Comparison of ENCODE assay signal across 21 mouse cellular contexts in genomic region chr13:46340583-46340982, GRCm38 (mm10).
DNase-seq lines count a peak whose midpoint lies in the region; ATAC-seq and TF ChIP-seq lines count a peak whose summit lies in the region.
"Had no signal": no experiment of that assay in that cellular context is flagged by ENCODE, and none has a peak within 500 bp of the region (broad histone marks: within the 10 kb centered on the region; RNA-seq: fewer than 3 reads in every experiment).

No protein-coding gene starts in this region.

- H3K9ac ChIP-seq in heart, adult 2 months (ENCODE audit: low read depth, low read length): no peak overlapping the region
- H3K9ac ChIP-seq in lung, postnatal 0 days (replicated peaks; ENCODE audit: low read depth): no peak overlapping the region
- H3K9ac ChIP-seq: forebrain, embryonic 13.5 days; heart, embryonic 13.5 days; hindbrain, embryonic 14.5 days; kidney, embryonic 15.5 days; limb, embryonic 15.5 days; liver, embryonic 13.5 days had no signal

- H3K9me3 ChIP-seq in lung, postnatal 0 days (ENCODE audit: low read length): no peaks in the 10 kb centered on the region
- H3K9me3 ChIP-seq: forebrain, embryonic 13.5 days; heart, embryonic 13.5 days; kidney, embryonic 15.5 days; limb, embryonic 10.5 days; limb, embryonic 15.5 days; liver, embryonic 13.5 days had no signal

- H3K4me2 ChIP-seq in lung, postnatal 0 days (replicated peaks; ENCODE audit: low read depth, low read length): no peak overlapping the region
- H3K4me2 ChIP-seq: forebrain, embryonic 13.5 days; heart, embryonic 13.5 days; hindbrain, embryonic 14.5 days; kidney, embryonic 15.5 days; limb, embryonic 15.5 days; liver, embryonic 13.5 days; midbrain, embryonic 11.5 days had no signal

- no peaks in the 10 kb centered on the region for H3K27me3 ChIP-seq in heart, adult 2 months (ENCODE audit: control insufficient read depth, insufficient read depth, low read length)
- no peaks in the 10 kb centered on the region for H3K27me3 ChIP-seq in thymus, adult 2 months (ENCODE audit: control insufficient read depth, insufficient read depth, low read length)
- H3K27me3 ChIP-seq in lung, postnatal 0 days (replicated peaks; ENCODE audit: insufficient read depth, low read length): no peaks in the 10 kb centered on the region
- H3K27me3 ChIP-seq: forebrain, embryonic 13.5 days; heart, embryonic 13.5 days; kidney, embryonic 15.5 days; limb, embryonic 15.5 days; liver, embryonic 13.5 days had no signal

- no peak overlapping the region for H3K27ac ChIP-seq in heart, adult 2 months
- peak overlapping the region; percentile 91 for H3K27ac ChIP-seq in thymus, adult 2 months (ENCODE audit: control insufficient read depth, insufficient read depth, low read length)
- H3K27ac ChIP-seq in lung, postnatal 0 days (ENCODE audit: low read length): no peak overlapping the region
- H3K27ac ChIP-seq: forebrain, embryonic 13.5 days; heart, embryonic 13.5 days; hindbrain, embryonic 14.5 days; kidney, embryonic 15.5 days; limb, embryonic 15.5 days; liver, embryonic 13.5 days had no signal

- no peak for TF ChIP-seq CTCF in heart, adult 2 months (IDR thresholded peaks at IDR 0.05)
- no peak for TF ChIP-seq CTCF in thymus, adult 2 months (IDR thresholded peaks at IDR 0.05; ENCODE audit: borderline replicate concordance, control insufficient read depth, extremely low read depth, insufficient read depth, low read length, poor library complexity)
- TF ChIP-seq CTCF in lung, postnatal 0 days (IDR thresholded peaks at IDR 0.05): no peak

- ATAC-seq in lung, postnatal 0 days: no peak
- ATAC-seq: forebrain, embryonic 13.5 days had no signal

- intact Hi-C loops in heart, adult 2 months (cut with DNase I): no loop called here
- intact Hi-C loops in gastrocnemius, postnatal 36 days (cut with DNase I): loop anchor here (10.0 kb wide), 1 partner anchor 164 kb away; the partner anchor contains the start of gene Cap2

- no peaks in the 10 kb centered on the region for H3K4me1 ChIP-seq in heart, adult 2 months (ENCODE audit: control insufficient read depth, insufficient read depth, low read length)
- peaks cover 28% of the 10 kb centered on the region for H3K4me1 ChIP-seq in thymus, adult 2 months (replicated peaks; ENCODE audit: control insufficient read depth, insufficient read depth, low read length)
- no peaks in the 10 kb centered on the region for H3K4me1 ChIP-seq in lung, postnatal 0 days (ENCODE audit: insufficient read depth, low read depth, low read length)
- H3K4me1 ChIP-seq: forebrain, embryonic 13.5 days; heart, embryonic 13.5 days; limb, embryonic 15.5 days; liver, embryonic 13.5 days had no signal

- no peaks in the 10 kb centered on the region for H3K79me2 ChIP-seq in heart, adult 2 months (replicated peaks; ENCODE audit: control insufficient read depth, insufficient read depth, low read length)

- DNase-seq in heart, adult 11 months: peak; percentile 62
- DNase-seq in heart, adult 2 months: no peak
- no peak for DNase-seq in thymus, adult 2 months
- no peak for DNase-seq in thymus, postnatal 14 days
- peak; percentile 59 for DNase-seq in induced T-regulatory cell, adult 2 months (ENCODE audit: low read depth)
- peak; percentile 39 for DNase-seq in thymus, postnatal 4 days
- DNase-seq in gastrocnemius, postnatal 36 days: no peak
- DNase-seq in lung, postnatal 0 days (ENCODE audit: low spot score): no peak
- DNase-seq: cerebellum, adult 11 months; cerebellum, adult 9-10 months; cerebellum, postnatal 36 days; kidney, adult 11 months; kidney, postnatal 25 days had no signal

- TF ChIP-seq POLR2A in heart, adult 2 months (IDR thresholded peaks at IDR 0.05; ENCODE audit: insufficient read depth, low read depth, low read length): no peak
- TF ChIP-seq POLR2A in thymus, adult 2 months (IDR thresholded peaks at IDR 0.05; ENCODE audit: control insufficient read depth, extremely low read depth, insufficient read depth, low read length, poor library complexity): no peak

- no peak overlapping the region for H3K4me3 ChIP-seq in heart, adult 2 months
- no peak overlapping the region for H3K4me3 ChIP-seq in thymus, adult 2 months (ENCODE audit: control insufficient read depth, insufficient read depth, low read length)
- H3K4me3 ChIP-seq in lung, postnatal 0 days (ENCODE audit: low read depth, low read length): no peak overlapping the region
- H3K4me3 ChIP-seq: forebrain, embryonic 13.5 days; heart, embryonic 13.5 days; kidney, embryonic 15.5 days; limb, embryonic 10.5 days; limb, embryonic 15.5 days; liver, embryonic 13.5 days had no signal

- H3K36me3 ChIP-seq in heart, adult 2 months (ENCODE audit: control insufficient read depth, insufficient read depth, low read length): no peaks in the 10 kb centered on the region
- no peaks in the 10 kb centered on the region for H3K36me3 ChIP-seq in thymus, adult 2 months (ENCODE audit: control insufficient read depth, insufficient read depth, low read length)
- H3K36me3 ChIP-seq in lung, postnatal 0 days (ENCODE audit: insufficient read depth, low read length): no peaks in the 10 kb centered on the region
- H3K36me3 ChIP-seq: heart, embryonic 13.5 days; kidney, embryonic 15.5 days; limb, embryonic 10.5 days; limb, embryonic 15.5 days; liver, embryonic 13.5 days had no signal

- WGBS in heart, adult 2 months: 95% methylated on average over 8 of the region's 8 CpGs
- 93% methylated on average over 8 of the region's 8 CpGs for WGBS in thymus, adult 2 months
- WGBS in lung, postnatal 0 days: 91% methylated on average over 8 of the region's 8 CpGs

- TF ChIP-seq EP300 in heart, adult 2 months (IDR thresholded peaks at IDR 0.05; ENCODE audit: insufficient read depth, low read depth, low read length): no peak
- TF ChIP-seq EP300 in lung, postnatal 0 days (IDR thresholded peaks at IDR 0.05): no peak

Comparison
In these comparisons a context has a peak if more than half of its experiments do, and no peak if none do; other contexts are left out.
1. DNase-seq: peak in heart, adult 11 months (single experiment), induced T-regulatory cell, adult 2 months (single experiment) and thymus, postnatal 4 days (single experiment); none in heart, adult 2 months (0 of 2), thymus, adult 2 months (single experiment), thymus, postnatal 14 days (single experiment), gastrocnemius, postnatal 36 days (0 of 2) and lung, postnatal 0 days (single experiment).